Mouse (Mus musculus) CH12.LX (cell line): ENCODE results near the gene Dhx30. TPM values are rescaled to one million over a fixed set of nuclear protein-coding genes. Genes with fewer than 3 reads are reported as not detected.

Experiments used
- DNase-seq: peaks from one replicate; pipeline ENCODE4 v3.0.0-alpha.2; 2013; ENCODE audit errors: extremely low read depth
- H3K27ac ChIP-seq: 2 replicates; pipeline ENCODE4 v1.5.1; 2012; ENCODE audit warnings: low read depth, mild to moderate bottlenecking, control low read depth, moderate library complexity; ENCODE audit not compliant: insufficient read depth
- H3K27me3 ChIP-seq: replicated peaks from 2 replicates; pipeline ENCODE3; 2012; ENCODE audit warnings: inconsistent platforms
- H3K36me3 ChIP-seq, 2 experiments: replicated peaks in 1 of 2; 2 replicates each; pipeline versions ENCODE3 to v1.6.1; 2012; ENCODE audit warnings: inconsistent platforms in 1 of 2, low read length in 1 of 2, mild to moderate bottlenecking in 1 of 2, mixed read lengths in 1 of 2, moderate library complexity in 1 of 2; ENCODE audit not compliant: control insufficient read depth in 1 of 2, insufficient read depth in 1 of 2
- H3K4me1 ChIP-seq, 2 experiments: 2 replicates each; pipeline ENCODE4 v1.6.1; 2012; ENCODE audit warnings: inconsistent platforms in 1 of 2, moderate library complexity in 1 of 2; ENCODE audit not compliant: insufficient read depth in 2 of 2, control insufficient read depth in 1 of 2
- H3K4me2 ChIP-seq: 2 replicates; pipeline ENCODE4 v1.6.1; 2012; ENCODE audit warnings: low read depth, mild to moderate bottlenecking, control low read depth; ENCODE audit not compliant: poor library complexity, insufficient read depth, severe bottlenecking
- H3K4me3 ChIP-seq, 3 experiments: fragments of 150-350 bp in 1 of 3; sonication (generic) in 1 of 3; replicated peaks in 1 of 3; 2 replicates each; pipeline versions ENCODE3 to v1.5.1; 2011 to 2012; ENCODE audit warnings: low read depth in 2 of 3, low read length in 2 of 3, mild to moderate bottlenecking in 2 of 3, moderate library complexity in 2 of 3, control low read depth in 1 of 3, improper control_type of control experiment in 1 of 3, inconsistent platforms in 1 of 3, mixed read lengths in 1 of 3; ENCODE audit not compliant: poor library complexity in 1 of 3
- H3K79me2 ChIP-seq: replicated peaks from 2 replicates; pipeline ENCODE4 v1.6.1; 2012; ENCODE audit warnings: mild to moderate bottlenecking, moderate library complexity; ENCODE audit not compliant: control insufficient read depth, poor library complexity, insufficient read depth, severe bottlenecking; ENCODE audit errors: extremely low read depth
- H3K9ac ChIP-seq: 2 replicates; pipeline ENCODE4 v1.6.1; 2012; ENCODE audit warnings: low read depth, mild to moderate bottlenecking, control low read depth, moderate library complexity; ENCODE audit not compliant: insufficient read depth
- H3K9me3 ChIP-seq: replicated peaks from 2 replicates; pipeline ENCODE3; 2012; ENCODE audit warnings: low read length, inconsistent platforms, mixed read lengths
- BHLHE40 ChIP-seq: IDR thresholded peaks from 2 replicates; pipeline ENCODE4 v1.6.1; 2011; ENCODE audit warnings: mild to moderate bottlenecking, low read depth, low read length, improper control_type of control experiment
- CHD2 ChIP-seq: IDR thresholded peaks from 2 replicates; pipeline ENCODE4 v1.6.1; 2011; ENCODE audit warnings: low read length, improper control_type of control experiment
- CTCF ChIP-seq, 2 experiments: IDR thresholded peaks in 1 of 2; conservative IDR thresholded peaks in 1 of 2; 2 replicates each; pipeline ENCODE4 v1.5.1; 2011 to 2012; ENCODE audit warnings: low read depth in 2 of 2, low read length in 2 of 2, improper control_type of control experiment in 1 of 2, inconsistent platforms in 1 of 2, mild to moderate bottlenecking in 1 of 2, moderate library complexity in 1 of 2
- ELF1 ChIP-seq: IDR thresholded peaks from 2 replicates; pipeline ENCODE4 v1.6.1; 2014; ENCODE audit warnings: low read depth, mild to moderate bottlenecking, inconsistent platforms, low read length, improper control_type of control experiment
- EP300 ChIP-seq: IDR thresholded peaks from 2 replicates; pipeline ENCODE4 v1.6.1; 2011; ENCODE audit warnings: low read length, improper control_type of control experiment
- ETS1 ChIP-seq: conservative IDR thresholded peaks from 2 replicates; pipeline ENCODE4 v1.6.1; 2012; ENCODE audit warnings: low read depth, mild to moderate bottlenecking, inconsistent platforms, low read length, improper control_type of control experiment, moderate library complexity
- GABPA ChIP-seq: IDR thresholded peaks from 2 replicates; pipeline ENCODE4 v1.6.1; 2012; ENCODE audit warnings: low read depth, low read length, improper control_type of control experiment, inconsistent platforms; ENCODE audit not compliant: insufficient replicate concordance
- HCFC1 ChIP-seq: IDR thresholded peaks from 2 replicates; pipeline ENCODE4 v1.6.1; 2012; ENCODE audit warnings: low read depth, mild to moderate bottlenecking, inconsistent platforms, low read length, improper control_type of control experiment
- IRF4 ChIP-seq: IDR thresholded peaks from 2 replicates; pipeline ENCODE4 v1.6.1; 2014; ENCODE audit warnings: low read depth, mild to moderate bottlenecking, inconsistent platforms, low read length, improper control_type of control experiment
- KAT2A ChIP-seq: IDR thresholded peaks from 2 replicates; pipeline ENCODE4 v1.6.1; 2012; ENCODE audit warnings: low read length, improper control_type of control experiment, inconsistent platforms; ENCODE audit not compliant: insufficient replicate concordance
- MAX ChIP-seq: IDR thresholded peaks from 2 replicates; pipeline ENCODE4 v1.6.1; 2011; ENCODE audit warnings: low read length, improper control_type of control experiment
- MEF2A ChIP-seq: IDR thresholded peaks from 2 replicates; pipeline ENCODE4 v1.6.1; 2014; ENCODE audit warnings: low read depth, mild to moderate bottlenecking, inconsistent platforms, low read length, improper control_type of control experiment, borderline replicate concordance
- MXI1 ChIP-seq: IDR thresholded peaks from 2 replicates; pipeline ENCODE4 v1.6.1; 2011; ENCODE audit warnings: mild to moderate bottlenecking, low read depth, low read length, improper control_type of control experiment
- MYC ChIP-seq: IDR thresholded peaks from 2 replicates; pipeline ENCODE4 v1.6.1; 2011; ENCODE audit warnings: low read depth, mild to moderate bottlenecking, improper control_type of control experiment, low read length
- NELFE ChIP-seq: IDR thresholded peaks from 2 replicates; pipeline ENCODE4 v1.6.1; 2011; ENCODE audit warnings: low read depth, low read length, improper control_type of control experiment
- NRF1 ChIP-seq: IDR thresholded peaks from 2 replicates; pipeline ENCODE4 v1.6.1; 2014; ENCODE audit warnings: low read depth, mild to moderate bottlenecking, inconsistent platforms, low read length, improper control_type of control experiment, moderate library complexity
- PAX5 ChIP-seq: IDR thresholded peaks from 2 replicates; pipeline ENCODE4 v1.6.1; 2012; ENCODE audit warnings: low read length, inconsistent platforms, mixed read lengths
- POLR2A ChIP-seq: IDR thresholded peaks from 2 replicates; pipeline ENCODE4 v1.6.1; 2011; ENCODE audit warnings: low read depth, mild to moderate bottlenecking, improper control_type of control experiment, low read length
- POLR2AphosphoS2 ChIP-seq: IDR thresholded peaks from 2 replicates; pipeline ENCODE4 v1.6.1; 2011; ENCODE audit warnings: low read depth, low read length, improper control_type of control experiment
- RCOR1 ChIP-seq: conservative IDR thresholded peaks from 2 replicates; pipeline ENCODE4 v1.6.1; 2012; ENCODE audit warnings: low read depth, mild to moderate bottlenecking, inconsistent platforms, low read length, improper control_type of control experiment
- SIN3A ChIP-seq: IDR thresholded peaks from 2 replicates; pipeline ENCODE4 v1.6.1; 2012; ENCODE audit warnings: low read length, improper control_type of control experiment, inconsistent platforms
- SMC3 ChIP-seq: IDR thresholded peaks from 2 replicates; pipeline ENCODE4 v1.6.1; 2011; ENCODE audit warnings: low read depth, low read length, improper control_type of control experiment
- TCF12 ChIP-seq: IDR thresholded peaks from 2 replicates; pipeline ENCODE4 v1.6.1; 2014; ENCODE audit warnings: low read depth, mild to moderate bottlenecking, inconsistent platforms, low read length, improper control_type of control experiment
- USF1 ChIP-seq: IDR thresholded peaks from 2 replicates; pipeline ENCODE4 v1.6.1; 2014; ENCODE audit warnings: low read depth, mild to moderate bottlenecking, inconsistent platforms, low read length, improper control_type of control experiment
- USF2 ChIP-seq: conservative IDR thresholded peaks from 2 replicates; pipeline ENCODE4 v1.6.1; 2011; ENCODE audit warnings: low read depth, low read length, improper control_type of control experiment
- ZC3H11A ChIP-seq: IDR thresholded peaks from 2 replicates; pipeline ENCODE4 v1.6.1; 2012; ENCODE audit warnings: low read depth, mild to moderate bottlenecking, inconsistent platforms, low read length, improper control_type of control experiment
- ZKSCAN1 ChIP-seq: IDR thresholded peaks from 2 replicates; pipeline ENCODE4 v1.6.1; 2012; ENCODE audit warnings: low read depth, inconsistent platforms, low read length, improper control_type of control experiment, borderline replicate concordance
- dilution Hi-C: fragments of 300-500 bp; cut with MboI; formaldehyde crosslinking; loops from 2 replicates; pipeline ENCODE4 v1.14.3; 2020; ENCODE audit warnings: low sequenced_read_pairs; ENCODE audit not compliant: extremely low pct_unique_long_range_greater_than_20kb, extremely low pct_ligation_motif_present
- in situ Hi-C: fragments of 300-500 bp; cut with MboI; formaldehyde crosslinking; loops from 3 replicates; pipeline ENCODE4 v1.14.3; 2019; ENCODE audit warnings: low sequenced_read_pairs, low pct_ligation_motif_present, low pct_unique_long_range_greater_than_20kb, mixed read lengths
- polyA plus RNA-seq: library from polyadenylated mRNA; unstranded; fragments of >175 nt; gene quantifications from 2 replicates; pipeline ENCODE4 v1.2.1, GENCODE M21; 2012; ENCODE audit warnings: low read depth; ENCODE audit not compliant: insufficient read length
- total RNA-seq, 2 experiments: library from RNA; depleted of rRNA; stranded (reverse); fragments of 300-350 nt in 1 of 2; fragments of >200 nt in 1 of 2; gene quantifications; 2 replicates each; pipeline ENCODE4 v1.2.3; 2012 to 2014

Gene Dhx30
- total and polyA plus RNA-seq, 3 experiments = 68.8 to 129 (median 99.3) TPM

GRCm38 (mm10) chr9:110052951-110053304, 64.7 kb downstream of the Dhx30 start:
- no peak overlapping the region for H3K4me3 ChIP-seq
- no peaks in the 10 kb centered on the region for H3K79me2 ChIP-seq
- in situ Hi-C loops = no loop called here
- no peak overlapping the region for H3K9ac ChIP-seq
- no peak for TF ChIP-seq HCFC1
- no peak for TF ChIP-seq IRF4
- TF ChIP-seq BHLHE40 = no peak
- TF ChIP-seq MXI1 = no peak
- no peak for TF ChIP-seq RCOR1
- no peak for TF ChIP-seq CHD2
- no peak for TF ChIP-seq MYC
- TF ChIP-seq ZKSCAN1 = no peak
- no peak for TF ChIP-seq KAT2A
- no peak for TF ChIP-seq POLR2AphosphoS2
- no peak for TF ChIP-seq GABPA
- TF ChIP-seq ETS1 = no peak
- TF ChIP-seq USF2 = no peak
- TF ChIP-seq SMC3 = no peak
- TF ChIP-seq SIN3A = no peak
- TF ChIP-seq NELFE = no peak
- peaks cover 2 to 31% of the 10 kb centered on the region in 2 experiments for H3K36me3 ChIP-seq
- no peaks in the 10 kb centered on the region for H3K9me3 ChIP-seq
- no peak overlapping the region for H3K27ac ChIP-seq
- DNase-seq = no peak
- dilution Hi-C loops = no loop called here
- peaks cover 0 to 12% of the 10 kb centered on the region in 2 experiments; a peak in 1 of 4 replicates for H3K4me1 ChIP-seq
- no peaks in the 10 kb centered on the region for H3K27me3 ChIP-seq
- H3K4me2 ChIP-seq = no peak overlapping the region

GRCm38 (mm10) chr9:110051869-110052661, 65.6 kb downstream of the Dhx30 start:
- dilution Hi-C loops = no loop called here
- DNase-seq = no peak

More at GRCm38 (mm10) chr9:110051869-110052661, 65.6 kb downstream of the Dhx30 start:
- H3K9ac ChIP-seq = no peak overlapping the region
- no peak overlapping the region for H3K4me2 ChIP-seq
- no peaks in the 10 kb centered on the region for H3K27me3 ChIP-seq
- no peaks in the 10 kb centered on the region for H3K79me2 ChIP-seq
- H3K36me3 ChIP-seq = peaks cover 2 to 29% of the 10 kb centered on the region in 2 experiments
- H3K9me3 ChIP-seq = no peaks in the 10 kb centered on the region
- H3K4me3 ChIP-seq = no peak overlapping the region
- peaks cover 0 to 10% of the 10 kb centered on the region in 2 experiments; a peak in 1 of 4 replicates for H3K4me1 ChIP-seq
- H3K27ac ChIP-seq = no peak overlapping the region
- in situ Hi-C loops = no loop called here
- no peak for TF ChIP-seq CTCF (conservative IDR thresholded peaks at IDR 0.05 in 1 of 2, IDR thresholded peaks at IDR 0.05 in 1 of 2; ENCODE audit: low read depth in 2 of 2, low read length in 2 of 2)
- TF ChIP-seq USF1 = no peak
- no peak for TF ChIP-seq EP300
- TF ChIP-seq GABPA = no peak
- TF ChIP-seq ZKSCAN1 = no peak
- TF ChIP-seq PAX5 = no peak
- no peak for TF ChIP-seq TCF12
- no peak for TF ChIP-seq POLR2AphosphoS2
- TF ChIP-seq MAX = no peak
- no peak for TF ChIP-seq HCFC1
- TF ChIP-seq MEF2A = no peak
- TF ChIP-seq KAT2A = no peak
- TF ChIP-seq IRF4 = no peak
- no peak for TF ChIP-seq ELF1
- no peak for TF ChIP-seq POLR2A
- no peak for TF ChIP-seq MYC
- no peak for TF ChIP-seq ZC3H11A
- TF ChIP-seq MXI1 = no peak
- TF ChIP-seq NRF1 = no peak
